ENCODE assay signal across 21 mouse cellular contexts in genomic region chr7:66254993-66255392, GRCm38 (mm10).
A peak's percentile ranks its signal among the peaks of the same experiment; 100 is the strongest.
DNase-seq lines count a peak whose midpoint lies in the region; ATAC-seq and TF ChIP-seq lines count a peak whose summit lies in the region.
"Had no signal": no experiment of that assay in that cellular context is flagged by ENCODE, and none has a peak within 500 bp of the region (broad histone marks: within the 10 kb centered on the region; RNA-seq: fewer than 3 reads in every experiment).

No protein-coding gene starts in this region.

- peaks cover 36% of the 10 kb centered on the region for H3K4me1 ChIP-seq in lung, embryonic 15.5 days
- peaks cover 66% of the 10 kb centered on the region for H3K4me1 ChIP-seq in megakaryocyte, embryonic 14.5 days

- no peaks in the 10 kb centered on the region for H3K36me3 ChIP-seq in lung, embryonic 15.5 days
- H3K36me3 ChIP-seq in C2C12 (ENCODE audit: control insufficient read depth, insufficient read depth), result peaks cover 10% of the 10 kb centered on the region
- H3K36me3 ChIP-seq in megakaryocyte, embryonic 14.5 days (replicated peaks; ENCODE audit: low read length), result peaks cover 58% of the 10 kb centered on the region
- H3K36me3 ChIP-seq: forebrain, embryonic 12.5 days; hindbrain, embryonic 10.5 days; kidney, embryonic 15.5 days; limb, embryonic 12.5 days had no signal

- no peak overlapping the region for H3K9ac ChIP-seq in lung, embryonic 15.5 days
- H3K9ac ChIP-seq: forebrain, embryonic 12.5 days; kidney, embryonic 15.5 days; limb, embryonic 12.5 days had no signal

- H3K9me3 ChIP-seq in lung, embryonic 15.5 days, result no peaks in the 10 kb centered on the region
- H3K9me3 ChIP-seq in megakaryocyte, embryonic 14.5 days, result no peaks in the 10 kb centered on the region
- H3K9me3 ChIP-seq: forebrain, embryonic 12.5 days; hindbrain, embryonic 10.5 days; kidney, embryonic 15.5 days; limb, embryonic 12.5 days had no signal

- H3K27ac ChIP-seq in lung, embryonic 15.5 days, result peak overlapping the region; percentile 32; the same call in 1 of the 2 replicates
- H3K27ac ChIP-seq: forebrain, embryonic 12.5 days; hindbrain, embryonic 10.5 days; hindbrain, postnatal 0 days; kidney, embryonic 15.5 days; limb, embryonic 12.5 days had no signal

- H3K4me2 ChIP-seq in lung, embryonic 15.5 days, result no peak overlapping the region
- H3K4me2 ChIP-seq: forebrain, embryonic 12.5 days; kidney, embryonic 15.5 days; limb, embryonic 12.5 days had no signal

- no peaks in the 10 kb centered on the region for H3K79me2 ChIP-seq in C2C12 (ENCODE audit: control insufficient read depth, insufficient read depth)

- DNase-seq in heart, adult 11 months, result peak; percentile 86
- no peak for DNase-seq in heart, adult 18-20 months
- DNase-seq in lung, postnatal 10 days, result no peak
- DNase-seq: cerebellum, adult 18-20 months; cerebellum, postnatal 25 days; gastrocnemius, postnatal 25 days; kidney, postnatal 4 days; lung, postnatal 14 days; right cerebral cortex, adult 18-20 months; thymus, adult 18-20 months; thymus, postnatal 4 days had no signal

- H3K4me3 ChIP-seq in lung, embryonic 15.5 days, result no peak overlapping the region
- H3K4me3 ChIP-seq in C2C12 (ENCODE audit: insufficient read depth, poor library complexity, severe bottlenecking), result no peak overlapping the region
- peak overlapping the region; percentile 50 for H3K4me3 ChIP-seq in megakaryocyte, embryonic 14.5 days (replicated peaks)
- H3K4me3 ChIP-seq: forebrain, embryonic 12.5 days; hindbrain, embryonic 10.5 days; kidney, embryonic 15.5 days; limb, embryonic 12.5 days had no signal

- no peak for TF ChIP-seq CTCF in C2C12 (IDR thresholded peaks at IDR 0.05; ENCODE audit: control insufficient read depth, insufficient read depth, insufficient read length)

- WGBS in lung, embryonic 15.5 days, result 79% methylated on average over 8 of the region's 8 CpGs

- no peak overlapping the region for H3ac ChIP-seq in C2C12 (ENCODE audit: control insufficient read depth, insufficient read length, low read depth)

- no peaks in the 10 kb centered on the region for H3K27me3 ChIP-seq in lung, embryonic 15.5 days
- H3K27me3 ChIP-seq in C2C12 (ENCODE audit: control insufficient read depth, insufficient read depth, insufficient read length), result no peaks in the 10 kb centered on the region
- H3K27me3 ChIP-seq in megakaryocyte, embryonic 14.5 days (replicated peaks), result no peaks in the 10 kb centered on the region
- H3K27me3 ChIP-seq: forebrain, embryonic 12.5 days; kidney, embryonic 15.5 days; limb, embryonic 12.5 days had no signal

- no peak for ATAC-seq in lung, embryonic 15.5 days (ENCODE audit: borderline replicate concordance, extremely low read depth, low FRiP score, low TSS enrichment)
- ATAC-seq in erythroblast, adult 5-6 weeks (replicated peaks; ENCODE audit: low FRiP score, poor library complexity, severe bottlenecking), result no peak
- ATAC-seq: hindbrain, postnatal 0 days; intestine, postnatal 0 days had no signal

- no peaks in the 10 kb centered on the region for H3K79me3 ChIP-seq in C2C12 (ENCODE audit: low read depth)

TF ChIP-seq in C2C12, 6 proteins besides CTCF, POLR2A, EP300 and RAD21:
- no peak for TF ChIP-seq MYOD1 (IDR thresholded peaks at IDR 0.05; ENCODE audit: control insufficient read depth, insufficient read length, low read depth)
- peak; percentile 66 for TF ChIP-seq CEBPB (IDR thresholded peaks at IDR 0.05; ENCODE audit: low read depth)
